Mouse (Mus musculus) MEL (cell line): ENCODE measurements around the gene Synrg. TPM values are rescaled to one million over a fixed set of nuclear protein-coding genes. Genes with fewer than 3 reads are reported as not detected.

ENCODE experiments used
- DNase-seq: peaks from one replicate; pipeline ENCODE4 v3.0.0; 2011; ENCODE audit warnings: low read depth, low spot score
- H3K27ac ChIP-seq: 2 replicates; pipeline ENCODE4 v1.5.1; 2012; ENCODE audit warnings: low read depth, mild to moderate bottlenecking, control low read depth, low read length, moderate library complexity; ENCODE audit not compliant: control insufficient read depth
- H3K27me3 ChIP-seq, 2 experiments: fragments of 150-350 bp in 1 of 2; sonication (generic) in 1 of 2; 2 replicates each; pipeline ENCODE4 v1.6.1; 2012; ENCODE audit warnings: low read length in 2 of 2, mild to moderate bottlenecking in 2 of 2, improper control_type of control experiment in 1 of 2, moderate library complexity in 1 of 2; ENCODE audit not compliant: insufficient read depth in 2 of 2, control insufficient read depth in 1 of 2
- H3K36me3 ChIP-seq, 2 experiments: 2 replicates each; pipeline ENCODE4 v1.6.1; 2012 to 2014; ENCODE audit warnings: low read length in 2 of 2, improper control_type of control experiment in 1 of 2, inconsistent platforms in 1 of 2, mild to moderate bottlenecking in 1 of 2; ENCODE audit not compliant: insufficient read depth in 2 of 2, control insufficient read depth in 1 of 2
- H3K4me1 ChIP-seq, 2 experiments: fragments of 150-350 bp in 1 of 2; sonication (generic) in 1 of 2; 2 replicates each; pipeline ENCODE4 v1.6.1; 2012; ENCODE audit warnings: low read length in 2 of 2, improper control_type of control experiment in 1 of 2, mild to moderate bottlenecking in 1 of 2; ENCODE audit not compliant: insufficient read depth in 2 of 2, control insufficient read depth in 1 of 2
- H3K4me3 ChIP-seq, 2 experiments: fragments of 150-350 bp in 1 of 2; sonication (generic) in 1 of 2; 2 replicates each; pipeline ENCODE4 v1.5.1; 2012; ENCODE audit warnings: low read depth in 2 of 2, low read length in 2 of 2, mild to moderate bottlenecking in 2 of 2, moderate library complexity in 2 of 2, control low read depth in 1 of 2, improper control_type of control experiment in 1 of 2; ENCODE audit not compliant: control insufficient read depth in 1 of 2, insufficient read depth in 1 of 2
- H3K79me2 ChIP-seq: 2 replicates; pipeline ENCODE4 v1.6.1; 2012; ENCODE audit warnings: mild to moderate bottlenecking, low read length, moderate library complexity; ENCODE audit not compliant: control insufficient read depth, poor library complexity, insufficient read depth
- H3K9ac ChIP-seq: 2 replicates; pipeline ENCODE4 v1.6.1; 2012; ENCODE audit warnings: low read depth, mild to moderate bottlenecking, control low read depth, low read length, moderate library complexity; ENCODE audit not compliant: control insufficient read depth, poor library complexity, severe bottlenecking
- H3K9me3 ChIP-seq: fragments of 150-350 bp; sonication (generic); replicated peaks from 2 replicates; pipeline ENCODE4 v1.6.1; 2012; ENCODE audit warnings: mild to moderate bottlenecking, low read length, improper control_type of control experiment, moderate library complexity; ENCODE audit not compliant: insufficient read depth
- BHLHE40 ChIP-seq: IDR thresholded peaks from 2 replicates; pipeline ENCODE4 v1.6.1; 2012; ENCODE audit warnings: low read depth, mild to moderate bottlenecking, inconsistent platforms, low read length, improper control_type of control experiment, borderline replicate concordance
- CHD1 ChIP-seq: IDR thresholded peaks from 2 replicates; pipeline ENCODE4 v1.6.1; 2012; ENCODE audit warnings: low read depth, mild to moderate bottlenecking, inconsistent platforms, low read length, improper control_type of control experiment
- CHD2 ChIP-seq: IDR thresholded peaks from 2 replicates; pipeline ENCODE4 v1.6.1; 2011; ENCODE audit warnings: low read length, improper control_type of control experiment
- CTCF ChIP-seq, 3 experiments: IDR thresholded peaks in 2 of 3; conservative IDR thresholded peaks in 1 of 3; 2 replicates each; pipeline ENCODE4 v1.5.1; 2011 to 2012; ENCODE audit warnings: low read length in 3 of 3, low read depth in 2 of 3, mild to moderate bottlenecking in 2 of 3, improper control_type of control experiment in 1 of 3, inconsistent platforms in 1 of 3, mixed read lengths in 1 of 3, moderate library complexity in 1 of 3; ENCODE audit not compliant: control insufficient read depth in 1 of 3, insufficient read depth in 1 of 3, poor library complexity in 1 of 3, severe bottlenecking in 1 of 3
- E2F4 ChIP-seq: IDR thresholded peaks from 2 replicates; pipeline ENCODE4 v1.6.1; 2011; ENCODE audit warnings: low read depth, low read length, improper control_type of control experiment, borderline replicate concordance
- ELF1 ChIP-seq: IDR thresholded peaks from 2 replicates; pipeline ENCODE4 v1.6.1; 2014; ENCODE audit warnings: low read depth, mild to moderate bottlenecking, inconsistent platforms, low read length, improper control_type of control experiment, moderate library complexity
- EP300 ChIP-seq, 2 experiments: IDR thresholded peaks; 2 replicates each; pipeline ENCODE4 v1.6.1; 2011; ENCODE audit warnings: improper control_type of control experiment in 2 of 2, low read length in 2 of 2, low read depth in 1 of 2, mild to moderate bottlenecking in 1 of 2
- ETS1 ChIP-seq: IDR thresholded peaks from 2 replicates; pipeline ENCODE4 v1.6.1; 2012; ENCODE audit warnings: low read depth, mild to moderate bottlenecking, inconsistent platforms, low read length, improper control_type of control experiment, moderate library complexity
- GABPA ChIP-seq: IDR thresholded peaks from 2 replicates; pipeline ENCODE4 v1.6.1; 2012; ENCODE audit warnings: low read depth, mild to moderate bottlenecking, inconsistent platforms, low read length, improper control_type of control experiment, moderate library complexity
- HCFC1 ChIP-seq: IDR thresholded peaks from 2 replicates; pipeline ENCODE4 v1.6.1; 2012; ENCODE audit warnings: low read depth, mild to moderate bottlenecking, inconsistent platforms, low read length, improper control_type of control experiment, moderate library complexity
- JUND ChIP-seq: IDR thresholded peaks from 2 replicates; pipeline ENCODE4 v1.6.1; 2011; ENCODE audit warnings: low read depth, mild to moderate bottlenecking, improper control_type of control experiment, low read length
- MAFK ChIP-seq: IDR thresholded peaks from 2 replicates; pipeline ENCODE4 v1.6.1; 2011; ENCODE audit warnings: low read depth, mild to moderate bottlenecking, low read length, improper control_type of control experiment, borderline replicate concordance
- MAZ ChIP-seq: IDR thresholded peaks from 2 replicates; pipeline ENCODE4 v1.6.1; 2012; ENCODE audit warnings: low read depth, mild to moderate bottlenecking, inconsistent platforms, low read length, improper control_type of control experiment
- MEF2A ChIP-seq: IDR thresholded peaks from 2 replicates; pipeline ENCODE4 v1.6.1; 2014; ENCODE audit warnings: low read depth, mild to moderate bottlenecking, inconsistent platforms, low read length, improper control_type of control experiment; ENCODE audit not compliant: poor library complexity, insufficient replicate concordance, severe bottlenecking; ENCODE audit errors: extremely low read depth
- MYB ChIP-seq: IDR thresholded peaks from 2 replicates; pipeline ENCODE4 v1.6.1; 2011; ENCODE audit warnings: mild to moderate bottlenecking, low read depth, low read length, improper control_type of control experiment
- POLR2A ChIP-seq, 2 experiments: IDR thresholded peaks; 2 replicates each; pipeline ENCODE4 v1.6.1; 2011 to 2012; ENCODE audit warnings: low read length in 2 of 2, mild to moderate bottlenecking in 2 of 2, control low read depth in 1 of 2, improper control_type of control experiment in 1 of 2, low read depth in 1 of 2, moderate library complexity in 1 of 2; ENCODE audit not compliant: control insufficient read depth in 1 of 2, insufficient read depth in 1 of 2, poor library complexity in 1 of 2
- RAD21 ChIP-seq: IDR thresholded peaks from 2 replicates; pipeline ENCODE4 v1.6.1; 2011; ENCODE audit warnings: mild to moderate bottlenecking, low read depth, low read length, improper control_type of control experiment
- RCOR1 ChIP-seq: IDR thresholded peaks from 2 replicates; pipeline ENCODE4 v1.6.1; 2012; ENCODE audit warnings: low read depth, mild to moderate bottlenecking, inconsistent platforms, low read length, improper control_type of control experiment
- TAL1 ChIP-seq: IDR thresholded peaks from 2 replicates; pipeline ENCODE4 v1.6.1; 2012; ENCODE audit warnings: mild to moderate bottlenecking, inconsistent platforms, low read length, moderate library complexity, mixed read lengths
- TBP ChIP-seq: IDR thresholded peaks from 2 replicates; pipeline ENCODE4 v1.8.0; 2011; ENCODE audit warnings: low read depth, low read length, improper control_type of control experiment
- TCF12 ChIP-seq: IDR thresholded peaks from 2 replicates; pipeline ENCODE4 v1.6.1; 2014; ENCODE audit warnings: low read depth, mild to moderate bottlenecking, inconsistent platforms, low read length, improper control_type of control experiment, moderate library complexity
- USF1 ChIP-seq: IDR thresholded peaks from 2 replicates; pipeline ENCODE4 v1.6.1; 2014; ENCODE audit warnings: low read depth, mild to moderate bottlenecking, inconsistent platforms, low read length, improper control_type of control experiment, moderate library complexity
- USF2 ChIP-seq, 2 experiments: IDR thresholded peaks; 2 replicates each; pipeline ENCODE4 v1.6.1; 2011 to 2012; ENCODE audit warnings: improper control_type of control experiment in 2 of 2, low read length in 2 of 2, borderline replicate concordance in 1 of 2, inconsistent platforms in 1 of 2, low read depth in 1 of 2, mild to moderate bottlenecking in 1 of 2; ENCODE audit not compliant: insufficient read depth in 1 of 2
- ZC3H11A ChIP-seq: IDR thresholded peaks from 2 replicates; pipeline ENCODE4 v1.6.1; 2012; ENCODE audit warnings: low read depth, mild to moderate bottlenecking, inconsistent platforms, low read length, improper control_type of control experiment
- ZMIZ1 ChIP-seq: IDR thresholded peaks from 2 replicates; pipeline ENCODE4 v1.6.1; 2012; ENCODE audit warnings: low read depth, mild to moderate bottlenecking, inconsistent platforms, low read length, improper control_type of control experiment, moderate library complexity
- polyA plus RNA-seq, 2 experiments: library from polyadenylated mRNA; stranded (reverse) in 1 of 2; unstranded in 1 of 2; fragments of >175 nt in 1 of 2; fragments of >200 nt in 1 of 2; gene quantifications; 2 replicates each; pipeline versions ENCODE4 v1.2.1 to v1.2.4; 2012; ENCODE audit warnings: low replicate concordance in 2 of 2, low read depth in 1 of 2; ENCODE audit not compliant: insufficient read length in 2 of 2, insufficient read depth in 1 of 2, missing spikeins in 1 of 2
- total RNA-seq: library from RNA; depleted of rRNA; stranded (reverse); fragments of 300-350 nt; gene quantifications from 2 replicates; pipeline ENCODE4 v1.2.3, GENCODE M21; 2012

The Synrg gene
- total and polyA plus RNA-seq, 3 experiments: 24.7 to 75.3 (median 26.4) TPM

DNA sequence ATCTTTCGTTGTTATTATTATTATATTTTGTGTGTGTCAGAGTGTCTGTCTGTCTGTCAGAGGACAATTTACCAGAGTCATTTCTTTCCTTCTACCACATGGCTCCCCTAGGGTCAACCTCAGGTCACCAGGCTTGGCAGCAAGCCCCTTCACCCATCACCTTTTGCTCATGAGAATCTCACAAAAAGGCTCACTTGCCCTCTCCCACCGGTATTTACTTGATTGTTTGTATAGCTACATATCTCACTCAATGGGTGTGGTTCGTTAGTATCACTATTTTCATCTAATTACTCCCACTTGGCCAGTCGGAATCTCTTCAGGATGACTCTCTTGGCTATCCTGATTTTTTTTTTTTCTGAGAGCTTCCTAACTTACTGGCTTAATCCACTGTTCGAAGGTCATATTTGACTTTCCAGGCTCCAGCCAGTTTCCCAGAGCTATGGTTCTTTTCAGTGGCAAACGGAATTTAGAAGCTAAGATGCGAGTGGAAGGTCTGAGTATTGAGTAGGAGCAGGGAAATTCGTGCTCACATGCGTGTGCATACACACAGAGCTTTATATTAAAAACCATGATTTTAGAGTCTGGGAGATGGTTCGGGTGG lies 31.6 kb upstream of the Synrg start (continued):
- TF ChIP-seq POLR2A (IDR thresholded peaks at IDR 0.05; ENCODE audit: control insufficient read depth in 1 of 2, insufficient read depth in 1 of 2, low read depth in 1 of 2, low read length in 2 of 2, poor library complexity in 1 of 2) (no peak), EP300 (IDR thresholded peaks at IDR 0.05; ENCODE audit: low read depth in 1 of 2, low read length in 2 of 2) (no peak), RCOR1 (no peak), MAFK (no peak)

- no peak overlapping the region for H3K9ac ChIP-seq
- H3K4me1 ChIP-seq: no peaks in the 10 kb centered on the region
- no peaks in the 10 kb centered on the region for H3K79me2 ChIP-seq
- DNase-seq: no peak
- no peaks in the 10 kb centered on the region for H3K36me3 ChIP-seq
- H3K9me3 ChIP-seq: no peaks in the 10 kb centered on the region
- H3K4me3 ChIP-seq: no peak overlapping the region
- peaks cover 9 to 22% of the 10 kb centered on the region in 2 experiments for H3K27me3 ChIP-seq
- TF ChIP-seq HCFC1: no peak
- no peak for TF ChIP-seq POLR2A (IDR thresholded peaks at IDR 0.05; ENCODE audit: control insufficient read depth in 1 of 2, insufficient read depth in 1 of 2, low read depth in 1 of 2, low read length in 2 of 2, poor library complexity in 1 of 2)
- TF ChIP-seq MEF2A: no peak
- no peak for TF ChIP-seq JUND
- TF ChIP-seq RAD21: no peak
- no peak for TF ChIP-seq USF1
- no peak for TF ChIP-seq ZMIZ1
- no peak for TF ChIP-seq CTCF (IDR thresholded peaks at IDR 0.05 in 2 of 3, conservative IDR thresholded peaks at IDR 0.05 in 1 of 3; ENCODE audit: control insufficient read depth in 1 of 3, insufficient read depth in 1 of 3, low read depth in 2 of 3, low read length in 3 of 3, poor library complexity in 1 of 3, severe bottlenecking in 1 of 3)
- TF ChIP-seq ELF1: no peak
- TF ChIP-seq MYB: no peak
- H3K27ac ChIP-seq: no peak overlapping the region
These were observed 30.9 kb upstream of the Synrg start for GRCm38 (mm10) chr11:83933376-83933775.

- peak; percentile 83 for DNase-seq
- H3K9ac ChIP-seq: no peak overlapping the region
- no peak overlapping the region for H3K4me3 ChIP-seq
- TF ChIP-seq TCF12 (0 out of 2 replicates have a peak, but pooled peaks have one; percentile 19), GABPA (no peak), CTCF (IDR thresholded peaks at IDR 0.05 in 2 of 3, conservative IDR thresholded peaks at IDR 0.05 in 1 of 3; ENCODE audit: control insufficient read depth in 1 of 3, insufficient read depth in 1 of 3, low read depth in 2 of 3, low read length in 3 of 3, poor library complexity in 1 of 3, severe bottlenecking in 1 of 3) (peak; percentile 95 to 97 (median 96)), CHD1 (no peak), CHD2 (no peak), TBP (no peak), USF2 (IDR thresholded peaks at IDR 0.05; ENCODE audit: borderline replicate concordance in 1 of 2, insufficient read depth in 1 of 2, low read depth in 1 of 2, low read length in 2 of 2) (no peak), EP300 (IDR thresholded peaks at IDR 0.05; ENCODE audit: low read depth in 1 of 2, low read length in 2 of 2) (no peak), TAL1 (no peak), BHLHE40 (no peak), MAZ (no peak), POLR2A (IDR thresholded peaks at IDR 0.05; ENCODE audit: control insufficient read depth in 1 of 2, insufficient read depth in 1 of 2, low read depth in 1 of 2, low read length in 2 of 2, poor library complexity in 1 of 2) (no peak), HCFC1 (0 out of 2 replicates have a peak, but pooled peaks have one; percentile 35), RAD21 (peak; percentile 89), MYB (no peak), ZMIZ1 (no peak), ETS1 (no peak), E2F4 (no peak), ZC3H11A (peak; percentile 53)
These were observed 28.1 kb upstream of the Synrg start for GRCm38 (mm10) chr11:83935986-83936665.

More at GRCm38 (mm10) chr11:83935986-83936665, 28.1 kb upstream of the Synrg start:
- peaks cover 3 to 16% of the 10 kb centered on the region in 2 experiments; a peak in 3 of 4 replicates for H3K27me3 ChIP-seq
- H3K9me3 ChIP-seq: no peaks in the 10 kb centered on the region
- H3K27ac ChIP-seq: no peak overlapping the region
- H3K4me1 ChIP-seq: peaks cover 0 to 2% of the 10 kb centered on the region in 2 experiments; a peak in 1 of 4 replicates
- no peaks in the 10 kb centered on the region for H3K79me2 ChIP-seq
- peaks cover 0 to 2% of the 10 kb centered on the region in 2 experiments; a peak in 1 of 4 replicates for H3K36me3 ChIP-seq
